Mouse (Mus musculus) right cerebral cortex, postnatal 10 days (tissue): ENCODE measurements at regions not wholly inside any gene's neighbourhood (a gene's known extent, or its start where the extent isn't known, plus 50 kb on each side); places are given as distances from the start of the nearest gene placed in this dataset.

Experiments
- DNase-seq, 2 experiments: peaks; one replicate each; pipeline ENCODE4 v3.0.0; 2021; ENCODE audit warnings: low spot score in 2 of 2

- DNase-seq = no peak
Measured at GRCm38 (mm10) chrX:66469442-66470311, 165.7 kb upstream of the 4930447F04Rik start.

GRCm38 (mm10) chrX:66464985-66465384 is 161.0 kb upstream of the 4930447F04Rik start:
- no peak for DNase-seq

GRCm38 (mm10) chrX:66461459-66462001 is 157.5 kb upstream of the 4930447F04Rik start:
- DNase-seq = peak; percentile 23 to 25
